Mouse (Mus musculus) layer of hippocampus, postnatal 25 days (tissue): ENCODE data around the gene Gm6904. TPM values are rescaled to one million over a fixed set of nuclear protein-coding genes. Genes with fewer than 3 reads are reported as not detected.

Experiments used
- total RNA-seq, 2 experiments: library from RNA; stranded (reverse); gene quantifications; 2 replicates each; pipeline ENCODE4 v1.2.3; 2021

Gm6904 gene
- total RNA-seq, 2 experiments from 2014 or later, result not detected

Other genes starting within 250 kb of the Gm6904 start
- gene 1700129C05Rik, start 117.3 kb downstream of the Gm6904 start, total RNA-seq, result not detected
- not detected for gene Gm5142, start 81.5 kb downstream of the Gm6904 start, total RNA-seq
- 10 to 100 TPM; 33.7 to 34.1 TPM for gene Rcbtb1, start 59.0 kb downstream of the Gm6904 start, total RNA-seq
- not detected for gene Phf11a, start 37.3 kb upstream of the Gm6904 start, total RNA-seq
- gene Phf11b, start 81.1 kb upstream of the Gm6904 start, total RNA-seq, result not detected
- gene Phf11d, start 105.3 kb upstream of the Gm6904 start, total RNA-seq, result under 1 TPM; 0.59 to 0.73 TPM
- under 1 TPM; 0.47 to 0.49 TPM for gene Phf11c, start 135.2 kb upstream of the Gm6904 start, total RNA-seq
- 1 to 10 TPM; 5.7 to 6.8 TPM for gene Setdb2, start 180.7 kb upstream of the Gm6904 start, total RNA-seq
- gene Cab39l, start 180.8 kb upstream of the Gm6904 start, total RNA-seq, result 10 to 100 TPM; 18.0 to 20.2 TPM